Mouse (Mus musculus) MN1 (cell line): ENCODE data around the gene Cxcl15.
"Not testable (repeated sequence)": the region's sequence is repeated elsewhere in the genome, so short reads cannot be mapped to it uniquely, and the experiment has no call there.

Experiments used
- DNase-seq: peaks from one replicate; pipeline ENCODE4 v3.0.0-alpha.2; 2016; ENCODE audit warnings: low spot score

The Cxcl15 gene

GRCm38 (mm10) chr5:90790074-90790502, 4.2 kb upstream of the Cxcl15 start:
- DNase-seq: no peak

GRCm38 (mm10) chr5:90795392-90795791, 1.1 kb downstream of the Cxcl15 start:
- DNase-seq: not testable (repeated sequence)

GRCm38 (mm10) chr5:90804574-90804973, 10.2 kb downstream of the Cxcl15 start:
- DNase-seq: no peak

- no peak for DNase-seq
Measured at GRCm38 (mm10) chr5:90806050-90806449, 11.7 kb downstream of the Cxcl15 start.

- no peak for DNase-seq
Measured at GRCm38 (mm10) chr5:90807176-90807950, 13.0 kb downstream of the Cxcl15 start.

- no peak for DNase-seq
Measured at GRCm38 (mm10) chr5:90819756-90820155, 25.4 kb downstream of the Cxcl15 start.

GRCm38 (mm10) chr5:90832145-90832767, 37.9 kb downstream of the Cxcl15 start:
- no peak for DNase-seq

GRCm38 (mm10) chr5:90832768-90833388, 38.5 kb downstream of the Cxcl15 start:
- no peak for DNase-seq

GRCm38 (mm10) chr5:90834436-90834835, 40.1 kb downstream of the Cxcl15 start:
- DNase-seq: no peak

GRCm38 (mm10) chr5:90838582-90838981, 44.2 kb downstream of the Cxcl15 start:
- no peak for DNase-seq

- DNase-seq: no peak
Measured at GRCm38 (mm10) chr5:90840902-90841869, 46.9 kb downstream of the Cxcl15 start.

GRCm38 (mm10) chr5:90843891-90844290, 49.6 kb downstream of the Cxcl15 start:
- DNase-seq: no peak

- DNase-seq: not testable (repeated sequence)
Measured at GRCm38 (mm10) chr5:90850096-90850495, 55.8 kb downstream of the Cxcl15 start.

- not testable (repeated sequence) for DNase-seq
Measured at GRCm38 (mm10) chr5:90851391-90851790, 57.1 kb downstream of the Cxcl15 start.
